Mouse (Mus musculus) heart, postnatal 25 days (tissue): ENCODE data around the gene Olfr869. TPM values are rescaled to one million over a fixed set of nuclear protein-coding genes. Genes with fewer than 3 reads are reported as not detected.

Source experiments
- DNase-seq: peaks from one replicate; pipeline ENCODE4 v3.0.0; 2022; ENCODE audit warnings: low spot score
- intact Hi-C: fragments of 180-260 bp; cut with DNase I; formaldehyde crosslinking; loops from one replicate; pipeline ENCODE4 v1.15.1; 2025
- total RNA-seq, 2 experiments: library from RNA; stranded (reverse); gene quantifications; 2 replicates each; pipeline ENCODE4 v1.2.3; 2021

The Olfr869 gene
- total RNA-seq: not detected

GRCm38 (mm10) chr9:20128709-20129108, at the start of gene Olfr869:
Gene Olfr869, plus strand, starts transcription at chr9:20129009.
- DNase-seq: no peak
- intact Hi-C loops: no loop called here

GRCm38 (mm10) chr9:20098326-20098725, 30.5 kb upstream of the Olfr869 start, which contains the start of gene Olfr868:
Gene Olfr868, plus strand, starts transcription at chr9:20098626.
- no peak for DNase-seq
- intact Hi-C loops: no loop called here

DNA sequence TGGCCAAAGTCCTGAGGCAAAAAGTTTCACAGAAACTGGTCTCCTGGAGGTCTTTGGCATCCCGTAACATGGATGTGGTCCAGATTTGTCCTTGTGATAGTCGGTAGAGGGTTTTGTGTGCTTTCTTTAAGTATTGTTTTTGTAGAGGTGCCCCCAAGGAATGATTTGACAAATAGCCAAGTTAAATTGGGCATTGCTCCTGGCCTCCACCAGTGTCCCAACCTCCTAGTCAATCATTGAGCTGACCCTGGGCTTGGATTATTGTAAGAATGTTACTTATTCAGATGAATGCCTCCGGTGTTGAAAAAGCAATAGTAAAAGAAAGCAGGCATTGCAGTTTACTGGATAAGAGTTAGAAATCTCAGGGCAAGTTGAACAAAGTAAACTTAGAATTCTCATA, 20.9 kb downstream of the Olfr869 start:
- no peak for DNase-seq
- intact Hi-C loops: no loop called here

GRCm38 (mm10) chr9:20173957-20174356, 45.1 kb downstream of the Olfr869 start, which contains the start of gene Olfr870:
Gene Olfr870, minus strand, starts transcription at chr9:20174057.
- intact Hi-C loops: no loop called here

DNA sequence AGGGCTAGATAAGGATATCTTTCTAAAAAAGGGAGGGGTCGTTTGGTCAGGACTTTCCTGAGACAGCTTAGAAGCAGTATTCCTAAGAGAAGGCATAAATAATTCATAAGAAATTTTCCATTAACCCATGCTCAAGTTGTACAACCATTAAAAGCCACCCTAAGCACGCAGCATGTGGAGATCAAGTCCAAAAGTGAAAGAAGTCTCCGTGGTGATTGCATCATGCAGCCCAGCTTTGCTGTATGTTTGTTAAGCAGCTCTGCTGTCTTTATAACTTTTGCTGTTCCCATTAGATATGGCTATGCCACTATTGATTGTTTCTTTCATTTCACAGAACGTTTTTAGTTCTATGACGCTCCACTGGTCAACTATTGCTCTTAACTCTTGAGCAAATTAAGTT, 50.7 kb downstream of the Olfr869 start:
- no peak for DNase-seq
- intact Hi-C loops: no loop called here

More at GRCm38 (mm10) chr9:20173957-20174356, 45.1 kb downstream of the Olfr869 start, which contains the start of gene Olfr870:
- DNase-seq: no peak

Other genes with a start within 250 kb of the Olfr869 start
- not detected for gene Olfr862, start 241.0 kb upstream of the Olfr869 start, total RNA-seq
- not detected for gene Olfr77, start 212.1 kb upstream of the Olfr869 start, total RNA-seq
- gene Olfr866, start 101.0 kb upstream of the Olfr869 start, total RNA-seq: not detected
- gene Olfr867, start 71.4 kb upstream of the Olfr869 start, total RNA-seq: not detected
- gene Olfr868, start 30.4 kb upstream of the Olfr869 start, total RNA-seq: not detected
- not detected for gene Olfr870, start 45.0 kb downstream of the Olfr869 start, total RNA-seq
- gene Olfr871, start 83.2 kb downstream of the Olfr869 start, total RNA-seq: not detected
- not detected for gene Olfr872, start 108.1 kb downstream of the Olfr869 start, total RNA-seq
- not detected for gene Olfr39, start 153.3 kb downstream of the Olfr869 start, total RNA-seq
- gene Olfr873, start 169.5 kb downstream of the Olfr869 start, total RNA-seq: not detected
- not detected for gene Olfr18, start 207.1 kb downstream of the Olfr869 start, total RNA-seq